Mouse (Mus musculus): ENCODE results near the gene Sf3b3.

The Sf3b3 gene

GRCm38 (mm10) chr8:110776335-110776734, 70.3 kb downstream of the Sf3b3 start:
- DNase-seq (ENCODE audit: low read depth, low spot score), result peak; percentile 66

DNA sequence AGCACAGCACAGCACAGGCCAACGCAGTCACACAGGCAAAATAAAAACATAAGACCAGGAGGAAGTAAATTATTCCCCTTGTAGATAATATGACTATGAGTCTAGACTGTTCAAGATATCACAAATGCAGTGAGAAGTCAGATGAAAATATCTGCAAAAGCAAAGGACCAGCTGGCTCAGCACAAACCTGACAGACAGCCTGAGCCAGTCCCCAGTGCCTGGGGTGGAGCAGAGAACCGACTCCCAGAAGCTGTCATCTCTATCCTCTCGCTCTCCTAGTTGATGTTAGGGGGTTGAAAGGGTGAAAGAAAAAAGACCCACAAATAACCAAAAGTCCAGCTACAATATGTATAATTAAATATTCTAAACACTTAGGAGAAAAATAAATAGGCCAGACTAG, 70.9 kb downstream of the Sf3b3 start:
- DNase-seq (ENCODE audit: low read depth, low spot score), result no peak

DNA sequence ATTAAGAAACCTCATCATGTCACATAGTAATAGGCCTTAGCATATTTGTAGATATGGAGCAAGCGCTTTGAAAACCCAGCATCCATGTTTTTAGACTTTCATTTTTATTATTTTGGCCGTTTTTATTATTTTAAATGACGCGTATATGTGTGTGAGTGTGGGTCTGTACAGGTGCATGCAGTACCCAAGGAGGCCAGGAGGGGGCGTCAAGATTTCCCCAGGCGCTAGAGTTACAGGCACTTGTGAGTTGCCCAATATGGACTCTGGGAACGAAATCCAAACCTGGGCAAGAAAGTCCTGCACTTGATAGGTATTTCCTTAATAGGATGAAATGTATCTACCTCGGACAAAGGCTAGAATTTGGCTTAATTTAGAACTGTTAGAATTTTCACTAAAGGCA, 71.3 kb downstream of the Sf3b3 start:
- peak; percentile 76 for DNase-seq (ENCODE audit: low read depth, low spot score)

- no peak for DNase-seq (ENCODE audit: low read depth, low spot score)
Observed at GRCm38 (mm10) chr8:110774725-110775124, 71.9 kb downstream of the Sf3b3 start.

- DNase-seq (ENCODE audit: low read depth, low spot score), result no peak
Observed at GRCm38 (mm10) chr8:110774047-110774446, 72.5 kb downstream of the Sf3b3 start.

DNA sequence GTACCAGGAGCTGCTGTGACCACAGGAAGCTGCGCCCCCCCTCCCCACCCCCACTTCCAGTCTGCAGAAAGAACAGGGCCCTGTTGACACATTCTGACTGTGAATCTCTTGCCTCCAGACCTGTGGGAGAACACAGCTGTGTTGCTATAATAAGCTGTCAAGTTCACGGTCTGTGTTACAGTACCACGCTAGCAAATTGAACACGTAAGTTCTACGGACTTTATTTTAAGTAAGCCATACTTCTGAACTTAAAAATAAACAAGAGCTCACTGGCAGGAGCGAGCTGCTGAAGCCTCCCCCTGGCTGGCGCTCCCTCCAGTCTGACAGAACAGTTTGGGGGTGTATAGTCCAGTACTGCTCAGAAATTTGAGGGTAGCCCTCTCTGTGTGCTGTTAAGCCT, 74.1 kb downstream of the Sf3b3 start:
- DNase-seq (ENCODE audit: low read depth, low spot score), result no peak

- DNase-seq (ENCODE audit: low read depth, low spot score), result no peak
Observed at GRCm38 (mm10) chr8:110767261-110767660, 79.3 kb downstream of the Sf3b3 start.

DNA sequence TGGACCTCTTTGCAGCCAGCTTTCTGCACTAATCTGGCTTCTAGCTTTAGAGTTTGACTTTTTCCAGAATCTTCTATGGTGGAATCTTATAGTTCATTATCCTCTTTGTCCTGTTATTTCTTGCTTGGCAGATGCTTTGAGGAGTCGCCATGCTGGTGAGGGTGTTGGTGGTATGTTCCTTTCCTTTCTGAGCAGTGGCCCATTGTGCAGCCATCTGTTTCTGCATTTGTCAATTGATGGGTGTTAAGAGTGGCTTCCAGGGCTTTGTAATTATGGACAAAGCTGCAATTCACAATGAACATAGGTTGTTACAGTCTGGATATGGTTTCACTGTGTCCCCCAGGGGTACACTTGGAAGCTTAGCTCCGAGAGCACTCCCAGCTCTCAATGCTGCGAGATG, 81.9 kb downstream of the Sf3b3 start:
- no peak for DNase-seq (ENCODE audit: low read depth, low spot score)

- peak; percentile 70 for DNase-seq (ENCODE audit: low read depth, low spot score)
Observed at GRCm38 (mm10) chr8:110761988-110762387, 84.6 kb downstream of the Sf3b3 start.

DNA sequence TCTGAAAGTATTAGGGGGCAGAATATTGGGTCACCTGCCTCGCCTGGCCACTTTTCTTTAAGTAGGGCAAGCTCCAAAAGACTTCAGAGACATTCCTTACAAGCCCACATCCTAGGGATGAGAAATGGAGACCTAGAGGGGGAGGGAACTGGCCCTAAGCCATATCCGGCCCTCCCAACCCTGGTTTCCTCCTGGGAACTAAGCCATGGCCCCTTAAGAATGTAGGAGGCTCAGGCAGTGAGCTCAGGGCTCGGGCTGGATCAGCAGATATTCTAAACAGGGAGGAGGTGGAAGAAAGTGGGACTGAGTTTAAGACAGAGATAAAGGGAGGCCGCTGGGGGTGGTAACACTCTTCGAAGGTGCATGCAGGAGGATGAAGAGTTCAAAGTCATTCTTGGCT, 85.4 kb downstream of the Sf3b3 start:
- DNase-seq (ENCODE audit: low read depth, low spot score), result peak; percentile 77

DNA sequence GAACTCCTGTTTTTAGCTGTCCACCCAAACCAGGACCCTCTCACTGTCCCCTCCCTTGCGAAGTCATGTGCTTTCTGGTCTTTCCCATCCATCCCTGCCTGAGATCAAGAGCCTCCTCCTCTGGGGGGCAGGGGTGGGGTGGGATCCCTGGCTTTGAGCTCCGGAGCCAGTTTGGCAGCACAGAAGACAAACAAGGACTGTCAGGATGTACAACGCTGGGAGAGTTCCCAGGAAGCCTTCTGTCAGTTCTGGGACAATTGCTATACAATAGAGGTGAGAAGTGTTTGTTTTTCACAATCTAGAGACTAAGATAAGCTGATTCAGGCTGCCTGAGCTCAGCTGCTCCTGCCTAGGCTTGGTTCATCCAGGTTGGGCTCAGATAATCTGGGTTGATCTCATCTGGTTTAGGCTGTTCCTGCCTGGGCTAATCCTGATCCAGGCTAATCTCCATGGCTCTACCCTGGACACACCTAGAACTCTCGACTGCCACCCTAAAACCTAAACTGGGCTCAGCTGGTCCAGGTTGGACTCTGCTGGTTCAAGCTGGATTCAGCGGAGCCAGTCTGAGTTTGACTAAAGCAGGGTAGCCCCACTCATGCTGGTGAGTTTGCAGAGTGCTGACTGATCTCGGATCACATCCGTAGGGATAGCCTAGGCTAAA, 86.2 kb downstream of the Sf3b3 start:
- peak; percentile 92 for DNase-seq (ENCODE audit: low read depth, low spot score)

Measured in ZHBTc4 (cell line).